Mouse (Mus musculus): ENCODE data around the gene Adi1. TPM values are rescaled to one million over a fixed set of nuclear protein-coding genes. Genes with fewer than 3 reads are reported as not detected.
A peak's percentile ranks its signal among the peaks of the same experiment; 100 is the strongest.

The Adi1 gene
- polyA plus RNA-seq, 1 experiment from 2014 or later: 79.1 TPM

GRCm38 (mm10) chr12:28649141-28650110 lies 25.6 kb upstream of the Adi1 start, which contains the start of gene Rnaseh1:
Rnaseh1 (plus strand) TSS chr12:28649602.
- H3K4me2 ChIP-seq (replicated peaks; ENCODE audit: low read depth, low read length): peak within 1 kb of the TSS; percentile 59
- H3K4me1 ChIP-seq (ENCODE audit: control insufficient read depth, insufficient read depth, low read length): peaks cover 6% of the 10 kb centered on the region; the same call in 1 of the 2 replicates
- 2% methylated on average over 52 of the region's 52 CpGs for WGBS
- no peaks in the 10 kb centered on the region for H3K9me3 ChIP-seq (ENCODE audit: control insufficient read depth, low read depth, low read length)
- ATAC-seq (ENCODE audit: insufficient number of reproducible peaks, insufficient read depth, low FRiP score, low read depth): peak; percentile 92
- H3K27me3 ChIP-seq (ENCODE audit: control insufficient read depth, insufficient read depth, low read length): no peaks in the 10 kb centered on the region
- H3K9ac ChIP-seq (replicated peaks; ENCODE audit: low read depth, low read length): peak within 1 kb of the TSS; percentile 45
- H3K4me3 ChIP-seq (ENCODE audit: low read depth, low read length): peak within 1 kb of the TSS; percentile 83
- H3K36me3 ChIP-seq (ENCODE audit: control insufficient read depth, insufficient read depth, low read length): peaks cover 5% of the 10 kb centered on the region; the same call in 1 of the 2 replicates
- H3K27ac ChIP-seq (ENCODE audit: low read length): peak within 1 kb of the TSS; percentile 64

- peaks cover 10% of the 10 kb centered on the region for H3K4me1 ChIP-seq (ENCODE audit: control insufficient read depth, insufficient read depth, low read length)
- ATAC-seq (ENCODE audit: insufficient number of reproducible peaks, insufficient read depth, low FRiP score, low read depth): no peak
- WGBS: 79% methylated on average over 4 of the region's 4 CpGs
Observed at GRCm38 (mm10) chr12:28662628-28663027, 12.4 kb upstream of the Adi1 start.

GRCm38 (mm10) chr12:28666734-28667133 lies 8.3 kb upstream of the Adi1 start:
- no peak for ATAC-seq (ENCODE audit: insufficient number of reproducible peaks, insufficient read depth, low FRiP score, low read depth)
- H3K4me2 ChIP-seq (replicated peaks; ENCODE audit: low read depth, low read length): no peak overlapping the region
- H3K4me3 ChIP-seq (ENCODE audit: low read depth, low read length): no peak overlapping the region
- no peak overlapping the region for H3K27ac ChIP-seq (ENCODE audit: low read length)
- no peaks in the 10 kb centered on the region for H3K27me3 ChIP-seq (ENCODE audit: control insufficient read depth, insufficient read depth, low read length)
- peaks cover 14% of the 10 kb centered on the region for H3K4me1 ChIP-seq (ENCODE audit: control insufficient read depth, insufficient read depth, low read length)
- no peaks in the 10 kb centered on the region for H3K36me3 ChIP-seq (ENCODE audit: control insufficient read depth, insufficient read depth, low read length)
- H3K9ac ChIP-seq (replicated peaks; ENCODE audit: low read depth, low read length): no peak overlapping the region
- WGBS: 42% methylated on average over 4 of the region's 4 CpGs
- no peaks in the 10 kb centered on the region for H3K9me3 ChIP-seq (ENCODE audit: control insufficient read depth, low read depth, low read length)

More at GRCm38 (mm10) chr12:28662628-28663027, 12.4 kb upstream of the Adi1 start:
- Histone ChIP-seq H3K36me3 (ENCODE audit: control insufficient read depth, insufficient read depth, low read length) (peaks cover 21% of the 10 kb centered on the region), H3K27me3 (ENCODE audit: control insufficient read depth, insufficient read depth, low read length) (no peaks in the 10 kb centered on the region), H3K9me3 (ENCODE audit: control insufficient read depth, low read depth, low read length) (no peaks in the 10 kb centered on the region), H3K4me2 (replicated peaks; ENCODE audit: low read depth, low read length) (no peak overlapping the region), H3K27ac (ENCODE audit: low read length) (no peak overlapping the region), H3K9ac (replicated peaks; ENCODE audit: low read depth, low read length) (no peak overlapping the region), H3K4me3 (ENCODE audit: low read depth, low read length) (no peak overlapping the region)

GRCm38 (mm10) chr12:28667287-28667686 lies 7.7 kb upstream of the Adi1 start:
- Histone ChIP-seq H3K4me1 (ENCODE audit: control insufficient read depth, insufficient read depth, low read length) (peaks cover 14% of the 10 kb centered on the region), H3K36me3 (ENCODE audit: control insufficient read depth, insufficient read depth, low read length) (no peaks in the 10 kb centered on the region), H3K4me2 (replicated peaks; ENCODE audit: low read depth, low read length) (no peak overlapping the region), H3K27me3 (ENCODE audit: control insufficient read depth, insufficient read depth, low read length) (no peaks in the 10 kb centered on the region), H3K4me3 (ENCODE audit: low read depth, low read length) (no peak overlapping the region), H3K27ac (ENCODE audit: low read length) (no peak overlapping the region), H3K9me3 (ENCODE audit: control insufficient read depth, low read depth, low read length) (no peaks in the 10 kb centered on the region), H3K9ac (replicated peaks; ENCODE audit: low read depth, low read length) (0 out of 2 replicates have a peak overlapping the region, but pooled peaks have one; percentile 10)
- ATAC-seq (ENCODE audit: insufficient number of reproducible peaks, insufficient read depth, low FRiP score, low read depth): no peak
- 7% methylated on average over 8 of the region's 8 CpGs for WGBS

- peak overlapping the region; percentile 93; the same call in 1 of the 2 replicates for H3K27ac ChIP-seq (ENCODE audit: low read length)
- no peaks in the 10 kb centered on the region for H3K27me3 ChIP-seq (ENCODE audit: control insufficient read depth, insufficient read depth, low read length)
- no peak for ATAC-seq (ENCODE audit: insufficient number of reproducible peaks, insufficient read depth, low FRiP score, low read depth)
- peaks cover 4% of the 10 kb centered on the region; the same call in 1 of the 2 replicates for H3K36me3 ChIP-seq (ENCODE audit: control insufficient read depth, insufficient read depth, low read length)
- H3K9me3 ChIP-seq (ENCODE audit: control insufficient read depth, low read depth, low read length): no peaks in the 10 kb centered on the region
- H3K4me3 ChIP-seq (ENCODE audit: low read depth, low read length): no peak overlapping the region
- WGBS: 79% methylated on average over 10 of the region's 10 CpGs
- no peak overlapping the region for H3K9ac ChIP-seq (replicated peaks; ENCODE audit: low read depth, low read length)
- H3K4me2 ChIP-seq (replicated peaks; ENCODE audit: low read depth, low read length): peak overlapping the region; percentile 45
- peaks cover 8% of the 10 kb centered on the region; the same call in 1 of the 2 replicates for H3K4me1 ChIP-seq (ENCODE audit: control insufficient read depth, insufficient read depth, low read length)
Observed at GRCm38 (mm10) chr12:28674038-28674720, 852 bp upstream of the Adi1 start.

- H3K9ac ChIP-seq (replicated peaks; ENCODE audit: low read depth, low read length): peak overlapping the region; percentile 45; the same call in 1 of the 2 replicates
- WGBS: 60% methylated on average over 5 of the region's 5 CpGs
Observed at GRCm38 (mm10) chr12:28675925-28676209, 836 bp downstream of the Adi1 start.

GRCm38 (mm10) chr12:28684674-28685073 lies 9.6 kb downstream of the Adi1 start:
- Histone ChIP-seq H3K4me2 (replicated peaks; ENCODE audit: low read depth, low read length) (no peak overlapping the region), H3K9ac (replicated peaks; ENCODE audit: low read depth, low read length) (no peak overlapping the region), H3K9me3 (ENCODE audit: control insufficient read depth, low read depth, low read length) (no peaks in the 10 kb centered on the region), H3K4me3 (ENCODE audit: low read depth, low read length) (no peak overlapping the region), H3K36me3 (ENCODE audit: control insufficient read depth, insufficient read depth, low read length) (no peaks in the 10 kb centered on the region; the same call in 1 of the 2 replicates), H3K27me3 (ENCODE audit: control insufficient read depth, insufficient read depth, low read length) (no peaks in the 10 kb centered on the region), H3K27ac (ENCODE audit: low read length) (no peak overlapping the region), H3K4me1 (ENCODE audit: control insufficient read depth, insufficient read depth, low read length) (no peaks in the 10 kb centered on the region)
- 75% methylated on average over 1 of the region's 1 CpGs for WGBS
- ATAC-seq (ENCODE audit: insufficient number of reproducible peaks, insufficient read depth, low FRiP score, low read depth): no peak

More at GRCm38 (mm10) chr12:28675925-28676209, 836 bp downstream of the Adi1 start:
- Histone ChIP-seq H3K36me3 (ENCODE audit: control insufficient read depth, insufficient read depth, low read length) (peaks cover 4% of the 10 kb centered on the region; the same call in 1 of the 2 replicates), H3K27me3 (ENCODE audit: control insufficient read depth, insufficient read depth, low read length) (no peaks in the 10 kb centered on the region), H3K27ac (ENCODE audit: low read length) (peak overlapping the region; percentile 93), H3K4me2 (replicated peaks; ENCODE audit: low read depth, low read length) (peak overlapping the region; percentile 45), H3K9me3 (ENCODE audit: control insufficient read depth, low read depth, low read length) (no peaks in the 10 kb centered on the region), H3K4me3 (ENCODE audit: low read depth, low read length) (peak overlapping the region; percentile 50), H3K4me1 (ENCODE audit: control insufficient read depth, insufficient read depth, low read length) (peaks cover 8% of the 10 kb centered on the region; the same call in 1 of the 2 replicates)
- no peak for ATAC-seq (ENCODE audit: insufficient number of reproducible peaks, insufficient read depth, low FRiP score, low read depth)

- WGBS: 60% methylated on average over 3 of the region's 3 CpGs
- ATAC-seq (ENCODE audit: insufficient number of reproducible peaks, insufficient read depth, low FRiP score, low read depth): no peak
- no peak overlapping the region for H3K9ac ChIP-seq (replicated peaks; ENCODE audit: low read depth, low read length)
- H3K4me2 ChIP-seq (replicated peaks; ENCODE audit: low read depth, low read length): no peak overlapping the region
- no peaks in the 10 kb centered on the region for H3K4me1 ChIP-seq (ENCODE audit: control insufficient read depth, insufficient read depth, low read length)
- H3K27ac ChIP-seq (ENCODE audit: low read length): no peak overlapping the region
- H3K27me3 ChIP-seq (ENCODE audit: control insufficient read depth, insufficient read depth, low read length): no peaks in the 10 kb centered on the region
- no peaks in the 10 kb centered on the region for H3K9me3 ChIP-seq (ENCODE audit: control insufficient read depth, low read depth, low read length)
- no peak overlapping the region for H3K4me3 ChIP-seq (ENCODE audit: low read depth, low read length)
- 0 out of 2 replicates have a peak, but pooled peaks cover 3% of the 10 kb centered on the region for H3K36me3 ChIP-seq (ENCODE audit: control insufficient read depth, insufficient read depth, low read length)
Observed at GRCm38 (mm10) chr12:28685771-28686170, 10.7 kb downstream of the Adi1 start.
